Mouse (Mus musculus) heart, adult 2 months (tissue): ENCODE data around the gene Pax3.

Experiments
- CTCF ChIP-seq: fragments of 200-600 bp; IDR thresholded peaks from 2 replicates; pipeline ENCODE4 v1.8.1; 2022; ENCODE audit warnings: antibody characterized with exemption, mild to moderate bottlenecking, moderate library complexity
- EP300 ChIP-seq: fragments of 200-500 bp; IDR thresholded peaks from 2 replicates; pipeline ENCODE4 v1.6.1; 2011; ENCODE audit warnings: low read depth, low read length, control low read depth; ENCODE audit not compliant: insufficient read depth
- POLR2A ChIP-seq: fragments of 200-500 bp; IDR thresholded peaks from 2 replicates; pipeline ENCODE4 v1.6.1; 2011; ENCODE audit warnings: mild to moderate bottlenecking, low read depth, low read length, control low read depth; ENCODE audit not compliant: insufficient read depth

GRCm38 (mm10) chr1:78192746-78193464 is 4.0 kb downstream of the Pax3 start:
- TF ChIP-seq POLR2A: no peak
- TF ChIP-seq EP300: no peak
- no peak for TF ChIP-seq CTCF
